Mouse (Mus musculus) limb, embryonic 13.5 days (tissue): ENCODE results near the gene Ttll3. TPM values are rescaled to one million over a fixed set of nuclear protein-coding genes. Genes with fewer than 3 reads are reported as not detected.
A peak's percentile ranks its signal among the peaks of the same experiment; 100 is the strongest.

Experiments used
- ATAC-seq: fragments of 200-750 bp; cut with Nextera tagmentation; 2 replicates; pipeline ENCODE4 v1.8.0; 2017; ENCODE audit warnings: low read depth, moderate number of reproducible peaks, moderate TSS enrichment; ENCODE audit not compliant: low FRiP score
- H3K27ac ChIP-seq: fragments of 300-500 bp; sonication (generic); 2 replicates; pipeline ENCODE4 v1.5.1; 2015; ENCODE audit warnings: inconsistent platforms, mild to moderate bottlenecking, moderate library complexity
- H3K27me3 ChIP-seq: fragments of 300-500 bp; sonication (generic); 2 replicates; pipeline ENCODE4 v1.6.1; 2015; ENCODE audit warnings: mild to moderate bottlenecking, inconsistent platforms
- H3K36me3 ChIP-seq: fragments of 300-500 bp; sonication (generic); 2 replicates; pipeline ENCODE4 v1.6.1; 2015; ENCODE audit warnings: inconsistent platforms, mild to moderate bottlenecking, moderate library complexity
- H3K4me1 ChIP-seq: fragments of 300-500 bp; sonication (generic); 2 replicates; pipeline ENCODE4 v1.6.1; 2015; ENCODE audit warnings: inconsistent platforms
- H3K4me2 ChIP-seq: fragments of 300-500 bp; sonication (generic); replicated peaks from 2 replicates; pipeline ENCODE4 v1.6.1; 2015; ENCODE audit warnings: inconsistent platforms, mild to moderate bottlenecking, moderate library complexity
- H3K4me3 ChIP-seq: fragments of 300-500 bp; sonication (generic); 2 replicates; pipeline ENCODE4 v1.5.1; 2015; ENCODE audit warnings: moderate library complexity, mild to moderate bottlenecking, inconsistent platforms
- H3K9ac ChIP-seq: fragments of 300-500 bp; sonication (generic); 2 replicates; pipeline ENCODE4 v1.6.1; 2015; ENCODE audit warnings: mild to moderate bottlenecking, inconsistent platforms
- H3K9me3 ChIP-seq: fragments of 300-500 bp; sonication (generic); 2 replicates; pipeline ENCODE4 v1.6.1; 2016; ENCODE audit warnings: inconsistent platforms
- WGBS: fragments of 180-500 bp; shearing (Covaris S2); methylation state at CpG from one replicate; pipeline ENCODE4 v1.1.7; 2015; 5-methylcytosine and 5-hydroxymethylcytosine counted together
- polyA plus RNA-seq: library from polyadenylated mRNA; unstranded; fragments of >200 nt; fragmentation: Nextera tagmentation; extraction: Ambion mirVana; gene quantifications from 2 replicates; pipeline ENCODE4 v1.2.1, GENCODE M21; 2015

Gene Ttll3
- polyA plus RNA-seq, 1 experiment from 2014 or later, result 7.3 TPM

- no peaks in the 10 kb centered on the region for H3K9me3 ChIP-seq
- peaks cover 3% of the 10 kb centered on the region; the same call in 1 of the 2 replicates for H3K4me1 ChIP-seq
- ATAC-seq, result no peak; the same call in 1 of the 2 replicates
- no peak overlapping the region for H3K4me2 ChIP-seq
- WGBS, result 76% methylated on average over 12 of the region's 12 CpGs
- H3K27ac ChIP-seq, result no peak overlapping the region
- H3K27me3 ChIP-seq, result no peaks in the 10 kb centered on the region
- no peak overlapping the region for H3K4me3 ChIP-seq
- no peak overlapping the region for H3K9ac ChIP-seq
- H3K36me3 ChIP-seq, result peaks cover 24% of the 10 kb centered on the region
Measured at GRCm38 (mm10) chr6:113404649-113405448, 15.8 kb downstream of the Ttll3 start.

- H3K4me1 ChIP-seq, result peaks cover 3% of the 10 kb centered on the region; the same call in 1 of the 2 replicates
- H3K4me3 ChIP-seq, result no peak overlapping the region
- no peak overlapping the region for H3K4me2 ChIP-seq
- H3K9me3 ChIP-seq, result no peaks in the 10 kb centered on the region
- WGBS, result 84% methylated on average over 6 of the region's 6 CpGs
- ATAC-seq, result no peak
- no peaks in the 10 kb centered on the region for H3K27me3 ChIP-seq
- H3K36me3 ChIP-seq, result peaks cover 24% of the 10 kb centered on the region
- H3K9ac ChIP-seq, result no peak overlapping the region
- no peak overlapping the region for H3K27ac ChIP-seq
Measured at GRCm38 (mm10) chr6:113405483-113405882, 16.4 kb downstream of the Ttll3 start.

- H3K36me3 ChIP-seq, result peaks cover 26% of the 10 kb centered on the region
- no peaks in the 10 kb centered on the region for H3K9me3 ChIP-seq
- no peak overlapping the region for H3K4me3 ChIP-seq
- no peak overlapping the region for H3K27ac ChIP-seq
- WGBS, result 72% methylated on average over 9 of the region's 9 CpGs
- peaks cover 3% of the 10 kb centered on the region; the same call in 1 of the 2 replicates for H3K4me1 ChIP-seq
- H3K4me2 ChIP-seq, result no peak overlapping the region
- ATAC-seq, result no peak
- H3K9ac ChIP-seq, result no peak overlapping the region
- no peaks in the 10 kb centered on the region for H3K27me3 ChIP-seq
Measured at GRCm38 (mm10) chr6:113406683-113407082, 17.6 kb downstream of the Ttll3 start.

- H3K27me3 ChIP-seq, result no peaks in the 10 kb centered on the region
- no peak overlapping the region for H3K27ac ChIP-seq
- no peak for ATAC-seq
Measured at GRCm38 (mm10) chr6:113410001-113410400, 20.9 kb downstream of the Ttll3 start.

GRCm38 (mm10) chr6:113416416-113416815 is 27.4 kb downstream of the Ttll3 start:
- no peak for ATAC-seq
- H3K4me1 ChIP-seq, result peaks cover 20% of the 10 kb centered on the region
- 80% methylated on average over 5 of the region's 5 CpGs for WGBS
- H3K36me3 ChIP-seq, result peaks cover 40% of the 10 kb centered on the region
- no peak overlapping the region for H3K9ac ChIP-seq
- H3K27me3 ChIP-seq, result no peaks in the 10 kb centered on the region
- no peaks in the 10 kb centered on the region for H3K9me3 ChIP-seq
- H3K27ac ChIP-seq, result no peak overlapping the region
- no peak overlapping the region for H3K4me2 ChIP-seq
- H3K4me3 ChIP-seq, result no peak overlapping the region

More at GRCm38 (mm10) chr6:113410001-113410400, 20.9 kb downstream of the Ttll3 start:
- H3K9ac ChIP-seq, result no peak overlapping the region
- no peak overlapping the region for H3K4me2 ChIP-seq
- WGBS, result 62% methylated on average over 1 of the region's 1 CpGs
- peaks cover 45% of the 10 kb centered on the region for H3K36me3 ChIP-seq
- no peak overlapping the region for H3K4me3 ChIP-seq
- peaks cover 3% of the 10 kb centered on the region; the same call in 1 of the 2 replicates for H3K4me1 ChIP-seq
- no peaks in the 10 kb centered on the region for H3K9me3 ChIP-seq

- Histone ChIP-seq H3K36me3 (peaks cover 34% of the 10 kb centered on the region), H3K9me3 (no peaks in the 10 kb centered on the region), H3K27me3 (no peaks in the 10 kb centered on the region), H3K4me1 (peaks cover 20% of the 10 kb centered on the region), H3K4me2 (peak overlapping the region; percentile 94), H3K4me3 (peak overlapping the region; percentile 68), H3K27ac (peak overlapping the region; percentile 69; the same call in 1 of the 2 replicates), H3K9ac (peak overlapping the region; percentile 81)
- 11% methylated on average over 16 of the region's 16 CpGs for WGBS
- peak; percentile 62 for ATAC-seq
Measured at GRCm38 (mm10) chr6:113418441-113419198, 29.6 kb downstream of the Ttll3 start.

GRCm38 (mm10) chr6:113419199-113419587 is 30.1 kb downstream of the Ttll3 start, which contains the start of gene Rpusd3:
Rpusd3 (minus strand) TSS chr6:113419340.
- no peaks in the 10 kb centered on the region for H3K27me3 ChIP-seq
- peaks cover 28% of the 10 kb centered on the region for H3K36me3 ChIP-seq
- H3K27ac ChIP-seq, result peak within 1 kb of the TSS; percentile 69; the same call in 1 of the 2 replicates
- peaks cover 20% of the 10 kb centered on the region for H3K4me1 ChIP-seq
- peak within 1 kb of the TSS; percentile 81 for H3K9ac ChIP-seq
- peak within 1 kb of the TSS; percentile 68 for H3K4me3 ChIP-seq
- WGBS, result under 1% methylated on average over 25 of the region's 25 CpGs
- no peaks in the 10 kb centered on the region for H3K9me3 ChIP-seq
- H3K4me2 ChIP-seq, result peak within 1 kb of the TSS; percentile 94
- ATAC-seq, result peak; percentile 98

- ATAC-seq, result no peak
- Histone ChIP-seq H3K27ac (no peak overlapping the region), H3K9me3 (peaks cover 4% of the 10 kb centered on the region), H3K9ac (no peak overlapping the region), H3K4me2 (no peak overlapping the region), H3K4me3 (no peak overlapping the region), H3K27me3 (no peaks in the 10 kb centered on the region), H3K4me1 (peaks cover 10% of the 10 kb centered on the region), H3K36me3 (no peaks in the 10 kb centered on the region)
- WGBS, result 73% methylated on average over 4 of the region's 4 CpGs
Measured at GRCm38 (mm10) chr6:113423000-113423399, 33.9 kb downstream of the Ttll3 start.

GRCm38 (mm10) chr6:113424187-113424586 is 35.1 kb downstream of the Ttll3 start:
- peaks cover 4% of the 10 kb centered on the region for H3K9me3 ChIP-seq
- H3K9ac ChIP-seq, result no peak overlapping the region
- no peak for ATAC-seq
- no peak overlapping the region for H3K4me2 ChIP-seq
- no peaks in the 10 kb centered on the region for H3K27me3 ChIP-seq
- H3K4me1 ChIP-seq, result peaks cover 3% of the 10 kb centered on the region; the same call in 1 of the 2 replicates
- H3K36me3 ChIP-seq, result no peaks in the 10 kb centered on the region
- 83% methylated on average over 7 of the region's 7 CpGs for WGBS
- no peak overlapping the region for H3K4me3 ChIP-seq
- no peak overlapping the region for H3K27ac ChIP-seq

- H3K4me3 ChIP-seq, result no peak overlapping the region
- WGBS, result 87% methylated on average over 4 of the region's 4 CpGs
- H3K27ac ChIP-seq, result no peak overlapping the region
- H3K9ac ChIP-seq, result no peak overlapping the region
- no peaks in the 10 kb centered on the region for H3K36me3 ChIP-seq
- H3K4me1 ChIP-seq, result no peaks in the 10 kb centered on the region
- no peaks in the 10 kb centered on the region for H3K27me3 ChIP-seq
- no peak for ATAC-seq
- H3K4me2 ChIP-seq, result no peak overlapping the region
- peaks cover 4% of the 10 kb centered on the region for H3K9me3 ChIP-seq
Measured at GRCm38 (mm10) chr6:113426696-113427095, 37.6 kb downstream of the Ttll3 start.

- peaks cover 4% of the 10 kb centered on the region for H3K9me3 ChIP-seq
- H3K27ac ChIP-seq, result no peak overlapping the region
- H3K4me2 ChIP-seq, result no peak overlapping the region
- no peak overlapping the region for H3K9ac ChIP-seq
- no peak overlapping the region for H3K4me3 ChIP-seq
- no peak for ATAC-seq
- H3K36me3 ChIP-seq, result no peaks in the 10 kb centered on the region
- H3K27me3 ChIP-seq, result no peaks in the 10 kb centered on the region
- no peaks in the 10 kb centered on the region for H3K4me1 ChIP-seq
- 63% methylated on average over 3 of the region's 3 CpGs for WGBS
Measured at GRCm38 (mm10) chr6:113427397-113427796, 38.3 kb downstream of the Ttll3 start.

- H3K9me3 ChIP-seq, result peaks cover 4% of the 10 kb centered on the region
- ATAC-seq, result no peak
- H3K9ac ChIP-seq, result no peak overlapping the region
- H3K4me1 ChIP-seq, result no peaks in the 10 kb centered on the region
- no peak overlapping the region for H3K27ac ChIP-seq
- 91% methylated on average over 16 of the region's 16 CpGs for WGBS
- no peak overlapping the region for H3K4me3 ChIP-seq
- H3K27me3 ChIP-seq, result no peaks in the 10 kb centered on the region
- H3K36me3 ChIP-seq, result no peaks in the 10 kb centered on the region
- no peak overlapping the region for H3K4me2 ChIP-seq
Measured at GRCm38 (mm10) chr6:113428006-113428405, 38.9 kb downstream of the Ttll3 start.
